Mouse (Mus musculus): ENCODE data around the gene Zfp429.

DNA sequence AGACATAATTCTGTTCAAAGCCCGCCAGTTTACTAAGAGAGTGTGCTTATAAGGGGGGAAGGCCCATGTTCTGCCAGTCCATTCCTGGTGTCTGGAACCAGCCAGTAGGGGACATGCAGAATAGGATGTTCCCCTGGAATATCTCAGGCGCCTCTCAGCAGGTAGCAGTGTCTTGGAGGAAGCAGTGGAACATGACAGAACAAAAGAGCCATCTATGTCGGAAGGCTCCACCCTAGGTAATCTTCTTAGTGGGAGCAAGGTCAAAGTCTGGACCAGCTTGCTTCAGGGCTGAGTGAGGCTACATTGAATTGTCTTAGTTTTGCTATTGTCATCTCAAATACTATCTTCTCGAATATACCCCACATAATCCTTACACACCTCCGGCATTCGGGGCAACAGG is 16.1 kb upstream of the Zfp429 start:
- TF ChIP-seq CTCF (IDR thresholded peaks at IDR 0.05 in 2 of 3, conservative IDR thresholded peaks at IDR 0.05 in 1 of 3; ENCODE audit: control insufficient read depth in 1 of 3, insufficient read depth in 1 of 3, low read depth in 2 of 3, low read length in 3 of 3, poor library complexity in 1 of 3, severe bottlenecking in 1 of 3) = no peak
- no peak for TF ChIP-seq ETS1 (IDR thresholded peaks at IDR 0.05; ENCODE audit: low read depth, low read length)
- TF ChIP-seq MAZ (IDR thresholded peaks at IDR 0.05; ENCODE audit: low read depth, low read length) = no peak
- no peak for TF ChIP-seq SMC3 (IDR thresholded peaks at IDR 0.05; ENCODE audit: low read depth, low read length)
- no peak for TF ChIP-seq TCF12 (IDR thresholded peaks at IDR 0.05; ENCODE audit: low read depth, low read length)
- TF ChIP-seq CHD1 (IDR thresholded peaks at IDR 0.05; ENCODE audit: low read depth, low read length) = no peak
- TF ChIP-seq GABPA (IDR thresholded peaks at IDR 0.05; ENCODE audit: low read depth, low read length) = no peak
- no peak for TF ChIP-seq ZNF384 (IDR thresholded peaks at IDR 0.05; ENCODE audit: low read depth, low read length)
- no peak for TF ChIP-seq CHD2 (IDR thresholded peaks at IDR 0.05; ENCODE audit: low read length)
- no peak for TF ChIP-seq GATA1 (IDR thresholded peaks at IDR 0.05; ENCODE audit: low read depth, low read length)
- TF ChIP-seq HCFC1 (IDR thresholded peaks at IDR 0.05; ENCODE audit: low read depth, low read length) = no peak
- no peak for TF ChIP-seq NRF1 (IDR thresholded peaks at IDR 0.05; ENCODE audit: insufficient read depth, low read depth, low read length, poor library complexity, severe bottlenecking)
- TF ChIP-seq TAL1 (IDR thresholded peaks at IDR 0.05; ENCODE audit: low read length) = no peak
- TF ChIP-seq MYC (IDR thresholded peaks at IDR 0.05; ENCODE audit: low read depth, low read length) = no peak

Measured in MEL (cell line).